In the genomic region with DNA sequence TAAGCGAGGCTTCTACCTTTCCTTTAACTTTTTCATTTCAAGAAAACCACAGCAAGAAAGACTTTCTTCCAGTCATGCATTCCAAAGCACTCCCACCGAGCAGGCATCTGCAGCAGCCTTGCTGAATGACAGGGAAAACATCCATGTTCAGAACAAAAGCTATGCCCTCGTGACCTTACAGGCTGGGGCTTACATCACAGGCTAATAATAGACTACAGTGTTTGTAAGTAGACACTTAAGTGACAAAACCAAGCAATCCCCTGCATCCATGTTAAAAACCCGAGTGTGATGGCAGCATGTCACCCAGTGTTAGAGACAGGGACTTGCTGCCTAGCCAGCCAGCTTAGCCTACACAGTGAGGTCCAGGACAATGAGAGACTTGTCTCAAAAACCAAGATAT, we compare ENCODE assay signal across 8 mouse cellular contexts.
A peak's percentile ranks its signal among the peaks of the same experiment; 100 is the strongest.
DNase-seq lines count a peak whose midpoint lies in the region; ATAC-seq lines count a peak whose summit lies in the region.

No protein-coding gene starts in this region.

- peak; percentile 22 for DNase-seq in forebrain, embryonic 10.5 days (ENCODE audit: extremely low spot score, low spot score)
- DNase-seq in embryonic facial prominence, embryonic 11.5 days (ENCODE audit: low spot score) = peak; percentile 53
- DNase-seq in hindbrain, embryonic 11.5 days (ENCODE audit: low spot score) = peak; percentile 52
- DNase-seq in adrenal gland, postnatal 25 days = no peak
- DNase-seq in urinary bladder, adult 18-20 months (ENCODE audit: low spot score in 2 of 2) = no peak

- peak overlapping the region; percentile 78 for H3K27ac ChIP-seq in forebrain, embryonic 10.5 days
- H3K27ac ChIP-seq in forebrain, embryonic 16.5 days (ENCODE audit: low read length) = no peak overlapping the region; the same call in 1 of the 2 replicates
- no peak overlapping the region for H3K27ac ChIP-seq in embryonic facial prominence, embryonic 11.5 days (replicated peaks; ENCODE audit: low read depth, low read length)
- peak overlapping the region; percentile 66 for H3K27ac ChIP-seq in hindbrain, embryonic 11.5 days (ENCODE audit: low read depth, low read length)
- peak overlapping the region; percentile 96 for H3K27ac ChIP-seq in midbrain, embryonic 13.5 days

- ATAC-seq in forebrain, embryonic 16.5 days = no peak
- no peak for ATAC-seq in embryonic facial prominence, embryonic 11.5 days (replicated peaks; ENCODE audit: insufficient number of reproducible peaks, low FRiP score, low TSS enrichment, low read depth)
- 0 out of 2 replicates have a peak, but pooled peaks have one; percentile 8 for ATAC-seq in hindbrain, embryonic 11.5 days (ENCODE audit: low FRiP score)
- no peak for ATAC-seq in midbrain, embryonic 13.5 days
- no peak for ATAC-seq in erythroid progenitor cell, adult 5-6 weeks (replicated peaks; ENCODE audit: low FRiP score, poor library complexity, severe bottlenecking)

- no peak overlapping the region for H3K9ac ChIP-seq in forebrain, embryonic 16.5 days (replicated peaks; ENCODE audit: low read depth, low read length)
- no peak overlapping the region for H3K9ac ChIP-seq in embryonic facial prominence, embryonic 11.5 days (replicated peaks; ENCODE audit: low read length)
- H3K9ac ChIP-seq in hindbrain, embryonic 11.5 days (ENCODE audit: low read depth, low read length) = peak overlapping the region; percentile 43; the same call in 1 of the 2 replicates
- peak overlapping the region; percentile 19; the same call in 1 of the 2 replicates for H3K9ac ChIP-seq in midbrain, embryonic 13.5 days (replicated peaks)

- H3K4me3 ChIP-seq in forebrain, embryonic 10.5 days = no peak overlapping the region
- H3K4me3 ChIP-seq in forebrain, embryonic 16.5 days (replicated peaks; ENCODE audit: low read length) = no peak overlapping the region
- no peak overlapping the region for H3K4me3 ChIP-seq in embryonic facial prominence, embryonic 11.5 days (ENCODE audit: low read depth, low read length)
- H3K4me3 ChIP-seq in hindbrain, embryonic 11.5 days (ENCODE audit: low read depth, low read length) = no peak overlapping the region
- H3K4me3 ChIP-seq in midbrain, embryonic 13.5 days (replicated peaks) = no peak overlapping the region

- no peaks in the 10 kb centered on the region for H3K36me3 ChIP-seq in forebrain, embryonic 10.5 days (replicated peaks)
- no peaks in the 10 kb centered on the region for H3K36me3 ChIP-seq in forebrain, embryonic 16.5 days (ENCODE audit: control insufficient read depth, insufficient read depth)
- no peaks in the 10 kb centered on the region for H3K36me3 ChIP-seq in embryonic facial prominence, embryonic 11.5 days (replicated peaks; ENCODE audit: control insufficient read depth, insufficient read depth, low read depth, low read length)
- no peaks in the 10 kb centered on the region for H3K36me3 ChIP-seq in hindbrain, embryonic 11.5 days (ENCODE audit: control insufficient read depth, insufficient read depth, low read length)
- no peaks in the 10 kb centered on the region for H3K36me3 ChIP-seq in midbrain, embryonic 13.5 days

- H3K4me2 ChIP-seq in forebrain, embryonic 16.5 days (ENCODE audit: low read length) = no peak overlapping the region
- H3K4me2 ChIP-seq in embryonic facial prominence, embryonic 11.5 days (ENCODE audit: low read depth, low read length) = no peak overlapping the region
- H3K4me2 ChIP-seq in hindbrain, embryonic 11.5 days (replicated peaks; ENCODE audit: low read depth, low read length) = no peak overlapping the region
- H3K4me2 ChIP-seq in midbrain, embryonic 13.5 days (replicated peaks) = peak overlapping the region; percentile 23

- WGBS in forebrain, embryonic 10.5 days = 21% methylated on average over 4 of the region's 4 CpGs
- WGBS in forebrain, embryonic 16.5 days = 9% methylated on average over 4 of the region's 4 CpGs
- 16% methylated on average over 4 of the region's 4 CpGs for WGBS in embryonic facial prominence, embryonic 11.5 days
- WGBS in hindbrain, embryonic 11.5 days = 7% methylated on average over 4 of the region's 4 CpGs
- WGBS in midbrain, embryonic 13.5 days = 6% methylated on average over 4 of the region's 4 CpGs

- peaks cover 84% of the 10 kb centered on the region for H3K4me1 ChIP-seq in forebrain, embryonic 10.5 days
- peaks cover 60% of the 10 kb centered on the region for H3K4me1 ChIP-seq in forebrain, embryonic 16.5 days (replicated peaks; ENCODE audit: control insufficient read depth, insufficient read depth, low read length)
- H3K4me1 ChIP-seq in embryonic facial prominence, embryonic 11.5 days (ENCODE audit: control insufficient read depth, insufficient read depth, low read length) = peaks cover 8% of the 10 kb centered on the region
- H3K4me1 ChIP-seq in hindbrain, embryonic 11.5 days (replicated peaks; ENCODE audit: control insufficient read depth, insufficient read depth, low read length) = peaks cover 42% of the 10 kb centered on the region
- peaks cover 83% of the 10 kb centered on the region for H3K4me1 ChIP-seq in midbrain, embryonic 13.5 days (replicated peaks)

- no peaks in the 10 kb centered on the region for H3K9me3 ChIP-seq in forebrain, embryonic 10.5 days
- H3K9me3 ChIP-seq in forebrain, embryonic 16.5 days (ENCODE audit: control insufficient read depth, low read length) = no peaks in the 10 kb centered on the region
- no peaks in the 10 kb centered on the region for H3K9me3 ChIP-seq in embryonic facial prominence, embryonic 11.5 days (replicated peaks; ENCODE audit: control insufficient read depth, low read length)
- no peaks in the 10 kb centered on the region for H3K9me3 ChIP-seq in hindbrain, embryonic 11.5 days (ENCODE audit: control insufficient read depth, low read length)
- H3K9me3 ChIP-seq in midbrain, embryonic 13.5 days = no peaks in the 10 kb centered on the region

- no peaks in the 10 kb centered on the region for H3K27me3 ChIP-seq in forebrain, embryonic 10.5 days (ENCODE audit: poor library complexity, severe bottlenecking)
- H3K27me3 ChIP-seq in forebrain, embryonic 16.5 days (replicated peaks; ENCODE audit: control insufficient read depth, insufficient read depth, low read length) = no peaks in the 10 kb centered on the region
- no peaks in the 10 kb centered on the region for H3K27me3 ChIP-seq in embryonic facial prominence, embryonic 11.5 days (ENCODE audit: control insufficient read depth, insufficient read depth, low read length)
- H3K27me3 ChIP-seq in hindbrain, embryonic 11.5 days (ENCODE audit: control insufficient read depth, insufficient read depth, low read length) = no peaks in the 10 kb centered on the region
- no peaks in the 10 kb centered on the region for H3K27me3 ChIP-seq in midbrain, embryonic 13.5 days

Comparison
In these comparisons a context has a peak if more than half of its experiments do, and no peak if none do; other contexts are left out.
1. H3K27ac ChIP-seq: peak in forebrain, embryonic 10.5 days (single experiment), hindbrain, embryonic 11.5 days (single experiment) and midbrain, embryonic 13.5 days (single experiment); none in forebrain, embryonic 16.5 days (single experiment) and embryonic facial prominence, embryonic 11.5 days (single experiment).
2. DNase-seq: peak in forebrain, embryonic 10.5 days (single experiment), embryonic facial prominence, embryonic 11.5 days (single experiment) and hindbrain, embryonic 11.5 days (single experiment); none in adrenal gland, postnatal 25 days (single experiment) and urinary bladder, adult 18-20 months (0 of 2).
3. H3K9ac ChIP-seq: peak in hindbrain, embryonic 11.5 days (single experiment) and midbrain, embryonic 13.5 days (single experiment); none in forebrain, embryonic 16.5 days (single experiment) and embryonic facial prominence, embryonic 11.5 days (single experiment).